Mouse (Mus musculus) splenic B cell, adult 2 months (primary cell): ENCODE results near the gene Kalrn.

Experiments used
- DNase-seq: peaks from one replicate; pipeline ENCODE4 v3.0.0-alpha.2; 2011; ENCODE audit warnings: low read depth, low spot score
- H3K27me3 ChIP-seq: 2 replicates; pipeline ENCODE4 v1.6.1; 2012; ENCODE audit warnings: mild to moderate bottlenecking, low read length, moderate library complexity, mixed read lengths; ENCODE audit not compliant: control insufficient read depth, poor library complexity, insufficient read depth, severe bottlenecking
- H3K36me3 ChIP-seq: 2 replicates; pipeline ENCODE4 v1.6.1; 2012; ENCODE audit warnings: mild to moderate bottlenecking, low read length, moderate library complexity, mixed read lengths; ENCODE audit not compliant: control insufficient read depth, poor library complexity, insufficient read depth, severe bottlenecking

Gene Kalrn

GRCm38 (mm10) chr16:34573151-34573802 lies at the start of gene Kalrn:
Kalrn (minus strand) TSS chr16:34573532.
- DNase-seq: peak; percentile 8
- H3K27me3 ChIP-seq: 0 out of 2 replicates have a peak, but pooled peaks cover 1% of the 10 kb centered on the region
- H3K36me3 ChIP-seq: no peaks in the 10 kb centered on the region

- Histone ChIP-seq H3K36me3 (no peaks in the 10 kb centered on the region), H3K27me3 (no peaks in the 10 kb centered on the region)
- DNase-seq: no peak
Measured at GRCm38 (mm10) chr16:34614021-34614420, 40.7 kb upstream of the Kalrn start.

GRCm38 (mm10) chr16:34610137-34610536 lies 36.8 kb upstream of the Kalrn start:
- Histone ChIP-seq H3K36me3 (no peaks in the 10 kb centered on the region), H3K27me3 (no peaks in the 10 kb centered on the region)
- no peak for DNase-seq

- H3K27me3 ChIP-seq: no peaks in the 10 kb centered on the region
- DNase-seq: no peak
Measured at GRCm38 (mm10) chr16:34605679-34606078, 32.3 kb upstream of the Kalrn start.

GRCm38 (mm10) chr16:34603854-34604253 lies 30.5 kb upstream of the Kalrn start:
- no peak for DNase-seq
- Histone ChIP-seq H3K36me3 (no peaks in the 10 kb centered on the region), H3K27me3 (no peaks in the 10 kb centered on the region)

More at GRCm38 (mm10) chr16:34605679-34606078, 32.3 kb upstream of the Kalrn start:
- no peaks in the 10 kb centered on the region for H3K36me3 ChIP-seq

GRCm38 (mm10) chr16:34603076-34603475 lies 29.7 kb upstream of the Kalrn start:
- Histone ChIP-seq H3K36me3 (no peaks in the 10 kb centered on the region), H3K27me3 (no peaks in the 10 kb centered on the region)
- no peak for DNase-seq

- no peak for DNase-seq
- H3K36me3 ChIP-seq: no peaks in the 10 kb centered on the region
Measured at GRCm38 (mm10) chr16:34601954-34602353, 28.6 kb upstream of the Kalrn start.

GRCm38 (mm10) chr16:34595294-34595693 lies 22.0 kb upstream of the Kalrn start:
- Histone ChIP-seq H3K36me3 (no peaks in the 10 kb centered on the region), H3K27me3 (no peaks in the 10 kb centered on the region)
- no peak for DNase-seq

More at GRCm38 (mm10) chr16:34601954-34602353, 28.6 kb upstream of the Kalrn start:
- no peaks in the 10 kb centered on the region for H3K27me3 ChIP-seq

- H3K27me3 ChIP-seq: no peaks in the 10 kb centered on the region
- H3K36me3 ChIP-seq: no peaks in the 10 kb centered on the region
- no peak for DNase-seq
Measured at GRCm38 (mm10) chr16:34594597-34595262, 21.4 kb upstream of the Kalrn start.

- Histone ChIP-seq H3K36me3 (no peaks in the 10 kb centered on the region), H3K27me3 (no peaks in the 10 kb centered on the region)
- no peak for DNase-seq
Measured at GRCm38 (mm10) chr16:34592696-34593095, 19.4 kb upstream of the Kalrn start.

GRCm38 (mm10) chr16:34591934-34592333 lies 18.6 kb upstream of the Kalrn start:
- no peak for DNase-seq
- no peaks in the 10 kb centered on the region for H3K36me3 ChIP-seq
- H3K27me3 ChIP-seq: no peaks in the 10 kb centered on the region

- no peaks in the 10 kb centered on the region for H3K27me3 ChIP-seq
- H3K36me3 ChIP-seq: no peaks in the 10 kb centered on the region
- DNase-seq: no peak
Measured at GRCm38 (mm10) chr16:34579671-34580326, 6.5 kb upstream of the Kalrn start.

GRCm38 (mm10) chr16:34573856-34574491 lies 642 bp upstream of the Kalrn start:
- Histone ChIP-seq H3K27me3 (0 out of 2 replicates have a peak, but pooled peaks cover 1% of the 10 kb centered on the region), H3K36me3 (no peaks in the 10 kb centered on the region)
- no peak for DNase-seq

- DNase-seq: no peak
- Histone ChIP-seq H3K36me3 (no peaks in the 10 kb centered on the region), H3K27me3 (0 out of 2 replicates have a peak, but pooled peaks cover 1% of the 10 kb centered on the region)
Measured at GRCm38 (mm10) chr16:34572406-34573150, 754 bp downstream of the Kalrn start.
